9 mouse cellular contexts compared by ENCODE assay signal in genomic region chr9:109003201-109003600, GRCm38 (mm10). TPM values are rescaled to one million over a fixed set of nuclear protein-coding genes. Genes with fewer than 3 reads are reported as not detected.
DNase-seq lines count a peak whose midpoint lies in the region; ATAC-seq and TF ChIP-seq lines count a peak whose summit lies in the region.
"Had no signal": no experiment of that assay in that cellular context is flagged by ENCODE, and none has a peak within 500 bp of the region (broad histone marks: within the 10 kb centered on the region; RNA-seq: fewer than 3 reads in every experiment).

No protein-coding gene starts in this region.

- intact Hi-C loops in gastrocnemius, adult 2 months (cut with DNase I): loop anchor here (1.0 to 5.0 kb wide), 3 partner anchors 34 to 119 kb away; partner anchors contain the start of genes Shisa5 and Trex1
- intact Hi-C loops in gastrocnemius, postnatal 36 days (cut with DNase I): no loop called here

- H3K9me3 ChIP-seq in liver, embryonic 14.5 days (ENCODE audit: control insufficient read depth, low read length): no peaks in the 10 kb centered on the region
- H3K9me3 ChIP-seq in stomach, postnatal 0 days (ENCODE audit: control insufficient read depth, low read length): no peaks in the 10 kb centered on the region
- H3K9me3 ChIP-seq: liver, embryonic 15.5 days had no signal

- WGBS in liver, embryonic 14.5 days (ENCODE audit: insufficient replicate concordance): 35% methylated on average over 2 of the region's 2 CpGs
- WGBS in stomach, postnatal 0 days: 56% methylated on average over 2 of the region's 2 CpGs

- TF ChIP-seq EP300 in liver, embryonic 14.5 days (IDR thresholded peaks at IDR 0.05; ENCODE audit: low read depth): no peak
- TF ChIP-seq EP300 in stomach, postnatal 0 days (optimal IDR thresholded peaks at IDR 0.05): no peak

- peak; percentile 53 for DNase-seq in gastrocnemius, adult 2 months
- DNase-seq in gastrocnemius, postnatal 36 days: no peak
- peak; percentile 57 for DNase-seq in right cerebral cortex, adult 2 months (ENCODE audit: low spot score in 2 of 2)
- no peak for DNase-seq in right cerebral cortex, adult 18-20 months
- DNase-seq in liver, embryonic 14.5 days (ENCODE audit: low read depth in 3 of 3, low spot score in 3 of 3): peak in 1 of 3 experiments; percentile 27
- DNase-seq in stomach, postnatal 0 days (ENCODE audit: low spot score): peak; percentile 64

- no peak overlapping the region for H3K9ac ChIP-seq in liver, embryonic 14.5 days (replicated peaks)
- no peak overlapping the region for H3K9ac ChIP-seq in stomach, postnatal 0 days (ENCODE audit: low read length)
- H3K9ac ChIP-seq: liver, embryonic 15.5 days had no signal

- H3K4me2 ChIP-seq in liver, embryonic 14.5 days (ENCODE audit: low read depth): no peak overlapping the region
- no peak overlapping the region for H3K4me2 ChIP-seq in stomach, postnatal 0 days (replicated peaks; ENCODE audit: low read depth)
- H3K4me2 ChIP-seq: liver, embryonic 15.5 days had no signal

- H3K27me3 ChIP-seq in liver, embryonic 14.5 days (ENCODE audit: control insufficient read depth, insufficient read depth, low read length): no peaks in the 10 kb centered on the region
- no peaks in the 10 kb centered on the region for H3K27me3 ChIP-seq in stomach, postnatal 0 days (ENCODE audit: control insufficient read depth, insufficient read depth, low read length)
- H3K27me3 ChIP-seq: liver, embryonic 15.5 days had no signal

- no peaks in the 10 kb centered on the region for H3K36me3 ChIP-seq in liver, embryonic 14.5 days (replicated peaks; ENCODE audit: control insufficient read depth, insufficient read depth, low read depth)
- H3K36me3 ChIP-seq in stomach, postnatal 0 days (ENCODE audit: control insufficient read depth, insufficient read depth, low read length): no peaks in the 10 kb centered on the region
- H3K36me3 ChIP-seq: liver, embryonic 15.5 days had no signal

- peak; percentile 89 for TF ChIP-seq CTCF in gastrocnemius, adult 2 months (IDR thresholded peaks at IDR 0.05)
- peak; percentile 83 for TF ChIP-seq CTCF in liver, embryonic 14.5 days (IDR thresholded peaks at IDR 0.05; ENCODE audit: low read depth)
- TF ChIP-seq CTCF in stomach, postnatal 0 days (IDR thresholded peaks at IDR 0.05; ENCODE audit: low read depth): peak; percentile 89

- no peak overlapping the region for H3K4me3 ChIP-seq in gastrocnemius, adult 2 months
- no peak overlapping the region for H3K4me3 ChIP-seq in liver, embryonic 14.5 days (ENCODE audit: insufficient read depth in 1 of 2, low read depth in 2 of 2, low read length in 2 of 2)
- H3K4me3 ChIP-seq in stomach, postnatal 0 days (ENCODE audit: low read depth, low read length): no peak overlapping the region
- H3K4me3 ChIP-seq: liver, embryonic 15.5 days had no signal

- no peak overlapping the region for H3K27ac ChIP-seq in gastrocnemius, adult 2 months
- H3K27ac ChIP-seq in liver, embryonic 14.5 days: no peak overlapping the region
- H3K27ac ChIP-seq in stomach, postnatal 0 days (replicated peaks): no peak overlapping the region
- H3K27ac ChIP-seq: liver, embryonic 15.5 days had no signal

- ATAC-seq in common myeloid progenitor, adult 5-6 weeks (replicated peaks; ENCODE audit: low read depth, poor library complexity, severe bottlenecking): 0 out of 2 replicates have a peak, but pooled peaks have one; percentile 30
- ATAC-seq in liver, embryonic 14.5 days (ENCODE audit: insufficient read depth): no peak
- ATAC-seq in stomach, postnatal 0 days (ENCODE audit: low FRiP score, low TSS enrichment): no peak
- ATAC-seq in megakaryocyte-erythroid progenitor cell, adult 5-6 weeks (replicated peaks; ENCODE audit: low FRiP score, low TSS enrichment, poor library complexity, severe bottlenecking): no peak

- 0 out of 4 replicates have a peak, but pooled peaks cover 0 to 4% of the 10 kb centered on the region in 2 experiments for H3K4me1 ChIP-seq in liver, embryonic 14.5 days (replicated peaks; ENCODE audit: control insufficient read depth in 2 of 2, insufficient read depth in 2 of 2, low read length in 1 of 2)
- H3K4me1 ChIP-seq in stomach, postnatal 0 days (replicated peaks; ENCODE audit: control insufficient read depth, insufficient read depth): no peaks in the 10 kb centered on the region
- H3K4me1 ChIP-seq: liver, embryonic 15.5 days had no signal

RNA-seq across cellular contexts. Expression of gene Pfkfb4, which starts 11.6 kb away (rescaled TPM):
- total RNA-seq in gastrocnemius, adult 2 months (2021): 10 to 100 TPM; 26.4 to 58.3 TPM
- total RNA-seq in gastrocnemius, postnatal 36 days (2021): 10 to 100 TPM; 37.3 to 46.3 TPM
- 6.7 and 6.8 TPM in 2 replicates for total RNA-seq in common myeloid progenitor, adult 5-6 weeks (2017)
- 2.1 TPM in 2 replicates for polyA plus RNA-seq in liver, embryonic 14.5 days (2012; rRNA removed)
- polyA plus RNA-seq in liver, embryonic 14.5 days (2014; fragmentation: Nextera tagmentation; extraction: Ambion mirVana): 1.9 and 2.8 TPM in 2 replicates
- polyA plus RNA-seq in stomach, postnatal 0 days (2015; fragmentation: Nextera tagmentation; extraction: Ambion mirVana): 10.3 and 12.1 TPM in 2 replicates
- total RNA-seq in megakaryocyte-erythroid progenitor cell, adult 5-6 weeks (2014; fragmentation: Nextera tagmentation): 6.2 and 22.7 TPM in 2 replicates
- total RNA-seq in megakaryocyte-erythroid progenitor cell, adult 5-6 weeks (2017): 4.8 and 11.5 TPM in 2 replicates

RNA-seq across cellular contexts. Expression of gene Ucn2, which starts 17.4 kb away (rescaled TPM):
- total RNA-seq in gastrocnemius, adult 2 months (2021): 1 to 10 TPM in 1 of 2 experiments, under 1 TPM in 1; 0.47 to 1.1 TPM
- under 1 TPM; 0.23 to 0.67 TPM for total RNA-seq in gastrocnemius, postnatal 36 days (2021)
- total RNA-seq in common myeloid progenitor, adult 5-6 weeks (2017): not detected in 2 replicates
- polyA plus RNA-seq in liver, embryonic 14.5 days (2012; rRNA removed): 0.06 TPM in 2 replicates
- polyA plus RNA-seq in liver, embryonic 14.5 days (2014; fragmentation: Nextera tagmentation; extraction: Ambion mirVana): not detected in 2 replicates
- not detected in 2 replicates for polyA plus RNA-seq in stomach, postnatal 0 days (2015; fragmentation: Nextera tagmentation; extraction: Ambion mirVana)
- 1.2 TPM in 1 of 2 replicates, not detected in the other for total RNA-seq in megakaryocyte-erythroid progenitor cell, adult 5-6 weeks (2014; fragmentation: Nextera tagmentation)
- total RNA-seq in megakaryocyte-erythroid progenitor cell, adult 5-6 weeks (2017): not detected in 2 replicates

RNA-seq across cellular contexts. Expression of gene Shisa5, which starts 35.2 kb away (rescaled TPM):
- 10 to 100 TPM; 15.9 to 17.0 TPM for total RNA-seq in gastrocnemius, adult 2 months (2021)
- total RNA-seq in gastrocnemius, postnatal 36 days (2021): 10 to 100 TPM; 11.9 to 13.4 TPM
- 49.7 and 54.1 TPM in 2 replicates for total RNA-seq in common myeloid progenitor, adult 5-6 weeks (2017)
- 14.9 and 16.4 TPM in 2 replicates for polyA plus RNA-seq in liver, embryonic 14.5 days (2012; rRNA removed)
- polyA plus RNA-seq in liver, embryonic 14.5 days (2014; fragmentation: Nextera tagmentation; extraction: Ambion mirVana): 16.0 TPM in 2 replicates
- 168 and 181 TPM in 2 replicates for polyA plus RNA-seq in stomach, postnatal 0 days (2015; fragmentation: Nextera tagmentation; extraction: Ambion mirVana)
- 52.0 and 52.8 TPM in 2 replicates for total RNA-seq in megakaryocyte-erythroid progenitor cell, adult 5-6 weeks (2014; fragmentation: Nextera tagmentation)
- 37.6 and 74.5 TPM in 2 replicates for total RNA-seq in megakaryocyte-erythroid progenitor cell, adult 5-6 weeks (2017)

RNA-seq across cellular contexts. Expression of gene Col7a1, which starts 49.8 kb away (rescaled TPM):
- 1 to 10 TPM in 1 of 2 experiments, under 1 TPM in 1; 0.95 to 3.0 TPM for total RNA-seq in gastrocnemius, adult 2 months (2021)
- total RNA-seq in gastrocnemius, postnatal 36 days (2021): 1 to 10 TPM; 2.4 TPM
- 0.05 TPM in 1 of 2 replicates, not detected in the other for total RNA-seq in common myeloid progenitor, adult 5-6 weeks (2017)
- 0.45 and 0.66 TPM in 2 replicates for polyA plus RNA-seq in liver, embryonic 14.5 days (2012; rRNA removed)
- 0.29 and 0.30 TPM in 2 replicates for polyA plus RNA-seq in liver, embryonic 14.5 days (2014; fragmentation: Nextera tagmentation; extraction: Ambion mirVana)
- 6.2 and 9.6 TPM in 2 replicates for polyA plus RNA-seq in stomach, postnatal 0 days (2015; fragmentation: Nextera tagmentation; extraction: Ambion mirVana)
- 0.45 TPM in 1 of 2 replicates, not detected in the other for total RNA-seq in megakaryocyte-erythroid progenitor cell, adult 5-6 weeks (2014; fragmentation: Nextera tagmentation)
- total RNA-seq in megakaryocyte-erythroid progenitor cell, adult 5-6 weeks (2017): 0.42 TPM in 1 of 2 replicates, not detected in the other

RNA-seq across cellular contexts. Expression of gene Trex1, which starts 56.3 kb away (rescaled TPM):
- 10 to 100 TPM; 13.2 TPM for total RNA-seq in gastrocnemius, adult 2 months (2021)
- 10 to 100 TPM; 11.6 to 11.8 TPM for total RNA-seq in gastrocnemius, postnatal 36 days (2021)
- 13.3 and 16.1 TPM in 2 replicates for total RNA-seq in common myeloid progenitor, adult 5-6 weeks (2017)
- 12.0 and 14.1 TPM in 2 replicates for polyA plus RNA-seq in liver, embryonic 14.5 days (2012; rRNA removed)
- 5.0 and 6.1 TPM in 2 replicates for polyA plus RNA-seq in liver, embryonic 14.5 days (2014; fragmentation: Nextera tagmentation; extraction: Ambion mirVana)
- 13.3 and 15.8 TPM in 2 replicates for polyA plus RNA-seq in stomach, postnatal 0 days (2015; fragmentation: Nextera tagmentation; extraction: Ambion mirVana)
- total RNA-seq in megakaryocyte-erythroid progenitor cell, adult 5-6 weeks (2014; fragmentation: Nextera tagmentation): 17.1 and 29.7 TPM in 2 replicates
- total RNA-seq in megakaryocyte-erythroid progenitor cell, adult 5-6 weeks (2017): 4.7 and 5.1 TPM in 2 replicates

Comparison
In these comparisons a context has a peak if more than half of its experiments do, and no peak if none do; other contexts are left out.
1. DNase-seq: peak in gastrocnemius, adult 2 months (single experiment), right cerebral cortex, adult 2 months (2 of 2) and stomach, postnatal 0 days (single experiment); none in gastrocnemius, postnatal 36 days (0 of 2) and right cerebral cortex, adult 18-20 months (single experiment).
2. Peak in every context shown above with its lines, with median percentiles within 50 percentile points of each other: CTCF ChIP-seq.